Comparison of ENCODE assay signal across 9 mouse cellular contexts in the genomic region with DNA sequence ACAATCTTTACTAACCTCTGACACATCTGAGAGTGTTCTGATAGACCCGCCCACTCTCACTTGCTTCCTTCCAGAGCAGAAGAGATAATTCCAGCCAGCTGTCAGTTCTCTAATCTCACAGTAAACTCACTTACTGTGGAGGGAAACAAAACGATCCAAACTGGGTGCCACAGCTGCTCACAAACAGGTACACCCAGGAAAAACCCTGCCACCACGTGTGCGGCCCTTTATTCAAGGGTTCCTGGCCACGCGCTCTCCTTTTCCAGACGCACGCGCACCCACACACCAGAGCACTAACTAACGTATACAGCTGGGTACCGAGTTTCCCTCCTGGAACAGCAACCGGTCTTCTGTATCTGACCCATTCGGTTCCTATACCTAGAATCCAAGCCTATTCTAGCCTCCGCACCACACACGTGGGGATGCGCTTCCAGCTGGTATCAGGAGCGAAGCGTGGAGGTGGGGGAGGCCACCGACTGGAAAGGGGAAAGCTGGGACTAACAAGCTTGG. TPM values are rescaled to one million over a fixed set of nuclear protein-coding genes. Genes with fewer than 3 reads are reported as not detected.
DNase-seq lines count a peak whose midpoint lies in the region; ATAC-seq and TF ChIP-seq lines count a peak whose summit lies in the region.
"Had no signal": no experiment of that assay in that cellular context is flagged by ENCODE, and none has a peak within 500 bp of the region (broad histone marks: within the 10 kb centered on the region; RNA-seq: fewer than 3 reads in every experiment).

No protein-coding gene starts in this region.

- no peaks in the 10 kb centered on the region for H3K36me3 ChIP-seq in hindbrain, embryonic 14.5 days (replicated peaks; ENCODE audit: control insufficient read depth, insufficient read depth)
- no peaks in the 10 kb centered on the region for H3K36me3 ChIP-seq in thymus, adult 2 months (ENCODE audit: control insufficient read depth, insufficient read depth, low read length)

- H3K27me3 ChIP-seq in hindbrain, embryonic 14.5 days (ENCODE audit: control insufficient read depth, insufficient read depth, low read length) = peaks cover 18% of the 10 kb centered on the region
- H3K27me3 ChIP-seq in thymus, adult 2 months (ENCODE audit: control insufficient read depth, insufficient read depth, low read length) = no peaks in the 10 kb centered on the region
- H3K27me3 ChIP-seq: Patski had no signal

- peaks cover 42% of the 10 kb centered on the region for H3K4me1 ChIP-seq in hindbrain, embryonic 14.5 days (replicated peaks; ENCODE audit: control insufficient read depth, insufficient read depth, low read length)
- peaks cover 26% of the 10 kb centered on the region for H3K4me1 ChIP-seq in thymus, adult 2 months (replicated peaks; ENCODE audit: control insufficient read depth, insufficient read depth, low read length)

- H3K9ac ChIP-seq in hindbrain, embryonic 14.5 days = peak overlapping the region; percentile 89

- DNase-seq in cerebellum, adult 8-10 months = peak; percentile 35
- DNase-seq in cerebellum, postnatal 4 days (ENCODE audit: low spot score in 2 of 2) = no peak
- peak; percentile 18 for DNase-seq in urinary bladder, postnatal 25 days (ENCODE audit: low spot score)
- no peak for DNase-seq in urinary bladder, adult 18-20 months (ENCODE audit: low spot score in 2 of 2)
- peak; percentile 41 for DNase-seq in hindbrain, embryonic 14.5 days (ENCODE audit: low spot score)
- peak; percentile 15 for DNase-seq in lung, postnatal 10 days
- peak; percentile 18 for DNase-seq in thymus, adult 2 months

- ATAC-seq in hindbrain, embryonic 14.5 days (ENCODE audit: low FRiP score) = no peak
- no peak for ATAC-seq in activated CD4-positive, CD25-positive, alpha-beta regulatory T cell, adult 4 months

- H3K4me3 ChIP-seq in hindbrain, embryonic 14.5 days (replicated peaks; ENCODE audit: low read length) = peak overlapping the region; percentile 81
- H3K4me3 ChIP-seq in thymus, adult 2 months (ENCODE audit: control insufficient read depth, insufficient read depth, low read length) = peak overlapping the region; percentile 53

- 1% methylated on average over 19 of the region's 19 CpGs for WGBS in hindbrain, embryonic 14.5 days
- WGBS in thymus, adult 2 months = under 1% methylated on average over 19 of the region's 19 CpGs

- H3K9me3 ChIP-seq in hindbrain, embryonic 14.5 days (ENCODE audit: control insufficient read depth, low read length) = no peaks in the 10 kb centered on the region

- TF ChIP-seq POLR2A in thymus, adult 2 months (IDR thresholded peaks at IDR 0.05; ENCODE audit: control insufficient read depth, extremely low read depth, insufficient read depth, low read length, poor library complexity) = no peak

- no peak for TF ChIP-seq CTCF in thymus, adult 2 months (IDR thresholded peaks at IDR 0.05; ENCODE audit: borderline replicate concordance, control insufficient read depth, extremely low read depth, insufficient read depth, low read length, poor library complexity)

- H3K4me2 ChIP-seq in hindbrain, embryonic 14.5 days (replicated peaks) = peak overlapping the region; percentile 77

- peak overlapping the region; percentile 89 for H3K27ac ChIP-seq in hindbrain, embryonic 14.5 days
- H3K27ac ChIP-seq in thymus, adult 2 months (ENCODE audit: control insufficient read depth, insufficient read depth, low read length) = no peak overlapping the region

RNA-seq across cellular contexts. Expression of a gene that starts 1.3 kb away (rescaled TPM):
- 3.6 and 3.7 TPM in 2 replicates for polyA plus RNA-seq in hindbrain, embryonic 14.5 days (2014; fragmentation: Nextera tagmentation; extraction: Ambion mirVana)
- 4.1 and 4.3 TPM in 2 replicates for polyA plus RNA-seq in thymus, adult 2 months (2012; rRNA removed)
- 1 to 10 TPM; 2.5 to 4.0 TPM for polyA plus RNA-seq in activated CD4-positive, CD25-positive, alpha-beta regulatory T cell, adult 4 months (2017; shearing (Covaris generic))

Comparison
In these comparisons a context has a peak if more than half of its experiments do, and no peak if none do; other contexts are left out.
1. DNase-seq: peak in cerebellum, adult 8-10 months (single experiment), urinary bladder, postnatal 25 days (single experiment), hindbrain, embryonic 14.5 days (single experiment), lung, postnatal 10 days (single experiment) and thymus, adult 2 months (single experiment); none in cerebellum, postnatal 4 days (0 of 2) and urinary bladder, adult 18-20 months (0 of 2).